Mouse (Mus musculus): ENCODE results near the gene Peli1.
A peak's percentile ranks its signal among the peaks of the same experiment; 100 is the strongest.

Gene Peli1

GRCm38 (mm10) chr11:21091067-21091427 is at the start of gene Peli1:
Peli1 (plus strand) TSS chr11:21091291.
- peak; percentile 98 for DNase-seq (ENCODE audit: low spot score)

- no peak for DNase-seq (ENCODE audit: low spot score)
These were observed 48.5 kb upstream of the Peli1 start for GRCm38 (mm10) chr11:21042590-21042989.

GRCm38 (mm10) chr11:21046188-21046587 is 44.9 kb upstream of the Peli1 start:
- DNase-seq (ENCODE audit: low spot score) = no peak

- no peak for DNase-seq (ENCODE audit: low spot score)
These were observed 43.2 kb upstream of the Peli1 start for GRCm38 (mm10) chr11:21047921-21048320.

GRCm38 (mm10) chr11:21051716-21052115 is 39.4 kb upstream of the Peli1 start:
- DNase-seq (ENCODE audit: low spot score) = peak; percentile 52

DNA sequence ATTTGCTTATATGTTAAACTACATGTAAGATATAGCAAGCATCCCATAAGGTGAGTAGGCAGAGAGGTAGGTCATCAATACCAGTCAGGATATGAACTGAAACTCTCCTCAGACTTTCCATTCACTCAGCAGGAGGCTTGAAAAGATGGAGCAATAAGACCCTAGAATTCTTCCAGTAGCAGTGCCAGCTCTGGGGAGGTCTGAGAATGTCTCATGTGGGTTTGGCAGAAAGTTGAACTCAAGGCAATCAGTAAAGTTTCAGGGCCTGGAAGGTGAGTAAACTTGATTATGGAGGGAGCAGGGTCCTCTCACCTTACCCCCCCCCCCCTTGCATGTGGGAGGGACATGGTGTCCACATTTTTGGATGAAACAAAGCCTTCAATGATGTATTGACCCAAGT is 36.5 kb upstream of the Peli1 start:
- no peak for DNase-seq (ENCODE audit: low spot score)

DNA sequence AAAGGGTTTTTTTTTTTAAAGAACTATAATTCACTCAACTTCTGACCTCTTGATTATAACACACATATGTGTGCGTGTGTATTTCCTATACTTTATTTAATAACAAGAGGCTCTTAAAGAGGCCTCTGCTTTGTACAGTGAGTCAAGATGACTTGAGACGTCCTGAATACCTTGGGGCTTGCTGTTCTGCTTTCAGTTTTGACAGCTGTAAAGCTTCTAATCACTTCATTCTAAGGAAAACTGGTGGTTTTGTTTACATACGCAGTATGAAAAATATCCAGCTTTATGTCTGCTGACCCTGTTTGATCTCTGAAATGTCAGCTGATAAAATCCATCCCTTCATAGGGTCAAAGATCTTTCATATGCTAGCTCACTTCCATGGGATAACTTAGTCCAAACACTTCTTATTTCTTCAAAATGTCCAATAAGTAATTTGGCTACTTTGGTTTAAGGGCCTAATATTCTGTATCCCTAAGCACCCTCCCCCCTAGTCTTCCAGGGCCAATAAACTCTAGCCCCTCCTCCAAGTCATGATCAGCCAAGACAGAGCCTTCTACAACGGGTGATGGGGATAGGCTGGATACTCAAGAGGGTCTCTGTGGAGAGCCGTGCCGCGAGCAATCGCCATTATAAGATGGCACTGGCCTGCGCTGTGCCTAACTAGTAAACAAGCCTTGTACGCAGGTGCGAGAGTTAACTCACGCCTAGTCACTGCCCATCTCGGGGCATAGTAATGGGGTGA is 34.8 kb upstream of the Peli1 start:
- no peak for DNase-seq (ENCODE audit: low spot score)

- DNase-seq (ENCODE audit: low spot score) = no peak
These were observed 33.3 kb upstream of the Peli1 start for GRCm38 (mm10) chr11:21057511-21058414.

DNA sequence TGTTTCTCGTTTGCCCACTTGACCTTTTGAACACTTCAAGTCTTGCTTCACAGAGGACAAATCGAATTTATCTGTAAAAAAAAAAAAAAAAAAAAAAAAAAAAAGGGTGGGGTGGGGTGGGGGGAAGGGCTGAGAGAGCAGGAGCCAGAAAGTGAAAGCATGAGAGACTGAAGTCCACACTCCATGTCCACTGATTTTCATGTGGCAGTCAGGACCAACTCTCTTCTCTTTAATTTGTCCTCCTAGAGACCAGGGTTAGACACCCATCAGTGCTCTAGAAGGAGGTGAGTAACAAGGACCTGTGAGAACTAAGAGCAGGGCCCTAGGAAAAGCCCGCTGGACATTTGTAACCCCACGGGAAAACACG is 32.7 kb upstream of the Peli1 start:
- DNase-seq (ENCODE audit: low spot score) = no peak

DNA sequence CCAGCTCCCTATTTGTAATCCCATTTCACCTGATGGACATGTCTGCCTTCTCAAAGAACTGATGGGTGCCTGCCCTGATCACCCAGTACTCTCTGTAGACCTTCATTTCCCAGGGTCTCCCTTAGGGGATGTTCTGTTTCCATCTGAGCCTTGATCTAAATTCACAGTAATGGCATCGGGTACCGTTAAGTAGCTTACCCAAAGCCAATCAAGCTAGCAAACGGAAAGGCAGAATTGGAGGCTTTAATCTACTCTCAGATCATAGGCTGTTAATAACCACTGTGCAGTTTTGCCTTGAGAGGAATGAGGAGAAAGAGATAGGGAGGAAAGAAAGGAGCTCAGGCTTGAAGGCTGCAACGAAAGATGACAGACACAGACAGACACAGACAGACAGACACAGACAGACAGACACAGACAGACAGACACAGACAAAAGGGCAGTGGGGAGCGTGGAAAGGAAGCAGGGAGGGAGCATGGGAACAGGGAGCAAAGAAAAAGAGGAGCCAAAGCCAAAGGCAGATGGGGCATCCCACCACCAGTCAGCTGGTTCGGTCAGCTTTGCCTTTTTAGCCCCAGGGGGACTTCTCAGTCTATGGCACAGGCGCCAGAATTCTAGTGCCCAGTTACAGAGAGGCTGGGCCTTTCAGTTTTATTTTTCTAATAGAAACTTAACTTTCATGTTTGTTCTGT is 30.6 kb upstream of the Peli1 start:
- DNase-seq (ENCODE audit: low spot score) = no peak

DNA sequence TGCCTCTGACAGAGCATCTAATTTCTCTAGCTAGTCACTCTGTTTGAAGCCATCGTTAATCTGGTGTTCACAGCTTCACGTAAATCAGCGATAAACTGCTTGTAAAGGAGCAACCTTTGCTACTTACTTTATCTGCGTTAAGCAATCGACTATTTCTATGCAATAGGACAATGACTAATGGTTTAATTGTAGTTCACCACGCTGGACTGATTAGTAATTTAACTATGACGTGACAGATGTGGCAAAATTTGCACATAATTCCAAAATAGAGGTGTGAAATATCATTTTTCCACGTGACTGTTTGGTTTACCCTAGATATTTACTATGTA is 30.1 kb upstream of the Peli1 start:
- DNase-seq (ENCODE audit: low spot score) = no peak

DNA sequence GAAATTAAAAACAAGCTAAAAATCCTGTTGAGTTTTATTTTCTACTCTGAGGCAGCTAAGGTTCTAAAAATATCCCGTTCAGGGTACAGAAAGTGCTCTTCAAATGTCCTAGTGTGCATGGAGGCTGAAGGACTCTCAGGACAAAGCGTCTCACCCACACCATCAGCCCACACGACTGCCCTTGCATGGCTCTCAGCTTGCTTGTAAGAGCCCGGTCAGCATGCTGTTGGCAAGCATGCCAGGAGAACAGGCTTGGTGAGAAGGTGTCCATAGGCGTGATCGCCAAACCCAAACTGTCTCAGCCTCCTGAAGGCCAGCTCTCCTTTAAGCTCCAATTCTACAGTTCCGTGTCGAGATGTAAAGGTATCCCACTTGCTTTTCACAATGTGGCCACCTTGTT is 29.7 kb upstream of the Peli1 start:
- no peak for DNase-seq (ENCODE audit: low spot score)

- DNase-seq (ENCODE audit: low spot score) = no peak
These were observed 29.0 kb upstream of the Peli1 start for GRCm38 (mm10) chr11:21062071-21062470.

GRCm38 (mm10) chr11:21063271-21063670 is 27.8 kb upstream of the Peli1 start:
- no peak for DNase-seq (ENCODE audit: low spot score)

GRCm38 (mm10) chr11:21079400-21079799 is 11.7 kb upstream of the Peli1 start:
- no peak for DNase-seq (ENCODE audit: low spot score)

DNA sequence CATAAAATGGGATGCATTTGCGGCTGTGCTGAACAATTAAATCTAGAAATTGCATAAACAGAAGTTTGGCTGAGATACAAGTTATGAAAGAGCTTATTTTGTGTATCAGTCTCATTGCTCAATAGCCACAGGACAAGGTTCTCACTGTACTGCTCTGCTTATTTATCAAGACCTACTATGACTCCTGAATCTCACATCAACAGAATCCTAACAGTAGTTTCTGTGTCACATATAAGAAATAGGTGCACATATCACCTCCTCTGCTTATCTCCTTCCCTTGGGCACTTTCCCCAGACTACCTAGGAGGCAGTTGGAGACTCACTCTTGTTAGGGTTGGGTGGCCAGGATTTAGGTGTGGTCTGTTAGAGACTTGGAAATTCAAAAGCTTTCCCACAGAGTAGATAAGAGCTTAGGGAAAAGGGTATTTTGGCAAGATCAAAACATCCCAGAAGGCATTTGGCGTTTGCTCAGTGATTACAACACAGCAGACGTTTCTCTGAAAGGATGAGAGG is 11.2 kb upstream of the Peli1 start:
- DNase-seq (ENCODE audit: low spot score) = no peak

- no peak for DNase-seq (ENCODE audit: low spot score)
These were observed 9.9 kb upstream of the Peli1 start for GRCm38 (mm10) chr11:21081169-21081568.

DNA sequence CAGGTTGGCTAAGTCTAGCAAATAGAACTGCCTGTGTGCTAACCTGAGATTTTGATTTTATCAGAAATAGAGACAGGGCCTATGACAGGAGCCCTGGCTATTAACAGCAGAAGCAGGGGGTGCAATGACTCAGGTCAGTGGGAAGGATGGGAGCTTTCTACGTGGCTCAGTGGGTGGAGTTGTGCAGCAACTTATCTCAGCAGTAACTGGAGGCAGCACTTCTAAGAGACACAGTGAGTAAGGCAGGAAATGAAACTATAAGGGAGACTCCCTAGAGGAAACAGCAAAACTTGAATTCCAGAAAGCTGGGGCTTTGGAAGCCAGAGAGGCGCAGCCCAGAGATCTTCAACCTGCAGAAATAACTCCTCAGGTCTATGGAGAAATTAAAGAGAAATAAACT is 8.4 kb upstream of the Peli1 start:
- DNase-seq (ENCODE audit: low spot score) = no peak

- DNase-seq (ENCODE audit: low spot score) = no peak
These were observed 2.7 kb upstream of the Peli1 start for GRCm38 (mm10) chr11:21088356-21088755.

GRCm38 (mm10) chr11:21089571-21089970 is 1.5 kb upstream of the Peli1 start:
- DNase-seq (ENCODE audit: low spot score) = no peak

DNA sequence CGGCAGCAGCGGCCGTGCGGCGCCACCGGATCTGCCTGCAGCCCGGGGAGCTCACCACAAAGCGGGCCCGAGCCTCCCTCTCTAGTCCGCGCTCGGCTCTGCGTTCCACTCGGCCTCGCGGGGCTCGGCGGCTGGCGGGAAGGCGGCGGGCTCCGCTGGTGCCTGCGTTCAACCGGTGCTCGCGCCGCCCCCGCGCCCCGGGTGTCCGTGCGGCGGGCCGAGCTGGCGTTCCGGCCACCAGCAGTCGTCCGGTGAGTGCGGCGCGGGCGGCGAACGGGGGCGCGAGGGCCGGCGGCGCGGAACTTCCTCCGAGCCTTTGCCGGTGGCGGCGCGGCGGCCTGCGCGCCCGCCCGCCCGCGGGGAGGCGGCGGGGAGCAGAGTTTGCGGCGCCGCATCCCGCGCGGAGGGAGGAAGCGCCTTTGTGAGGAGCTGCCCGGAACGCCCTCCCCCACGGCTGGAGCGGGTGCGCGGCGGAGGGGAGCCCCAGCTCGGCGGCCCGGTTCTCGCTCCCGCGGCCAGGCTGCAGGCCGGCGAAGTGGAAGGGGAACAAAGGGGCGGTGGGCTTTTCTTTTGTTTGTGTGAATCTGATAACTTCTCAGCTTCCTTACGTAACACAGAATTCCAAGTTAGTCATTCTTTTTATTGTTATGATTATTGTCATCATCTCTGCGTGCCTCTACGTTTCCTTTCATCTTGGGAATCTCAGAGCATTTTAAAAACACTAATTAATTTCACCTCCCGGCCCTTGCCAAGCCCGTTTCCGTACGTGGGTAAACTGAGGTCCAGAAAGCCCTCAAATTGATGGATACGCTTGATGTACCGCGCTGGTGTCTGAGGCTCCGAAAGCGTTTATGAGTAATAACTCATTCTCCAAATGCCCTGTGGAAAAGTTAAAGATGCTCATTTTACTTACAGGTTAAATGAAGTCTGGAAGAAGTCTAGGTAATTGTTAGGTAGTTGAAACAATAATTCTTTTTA is 626 bp downstream of the Peli1 start:
- peak; percentile 59 for DNase-seq (ENCODE audit: low spot score)

DNA sequence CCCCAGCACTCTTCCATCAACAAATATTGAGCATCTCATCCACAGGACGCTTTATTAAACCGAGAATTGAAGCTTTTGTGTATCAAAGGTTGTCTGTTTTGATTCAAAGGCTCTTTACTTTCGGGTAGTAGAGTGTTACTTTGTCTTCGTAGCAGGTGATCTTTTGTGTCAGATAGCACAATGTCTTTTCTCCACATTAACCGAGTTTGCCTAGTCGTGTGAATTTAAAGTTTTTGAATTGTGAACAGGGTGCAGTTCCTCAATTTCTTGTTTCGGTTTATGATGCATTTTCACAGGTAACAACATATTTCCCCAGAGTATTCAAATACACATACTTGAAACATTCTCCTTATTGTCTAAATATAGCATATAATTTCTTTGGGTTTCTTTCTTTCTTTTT is 1.5 kb downstream of the Peli1 start:
- DNase-seq (ENCODE audit: low spot score) = no peak

All from layer of hippocampus, adult 11-12 months (tissue).